Mouse (Mus musculus): ENCODE results near the gene Pramef20. TPM values are rescaled to one million over a fixed set of nuclear protein-coding genes. Genes with fewer than 3 reads are reported as not detected.

Gene Pramef20
- total RNA-seq (2023) = not detected

DNA sequence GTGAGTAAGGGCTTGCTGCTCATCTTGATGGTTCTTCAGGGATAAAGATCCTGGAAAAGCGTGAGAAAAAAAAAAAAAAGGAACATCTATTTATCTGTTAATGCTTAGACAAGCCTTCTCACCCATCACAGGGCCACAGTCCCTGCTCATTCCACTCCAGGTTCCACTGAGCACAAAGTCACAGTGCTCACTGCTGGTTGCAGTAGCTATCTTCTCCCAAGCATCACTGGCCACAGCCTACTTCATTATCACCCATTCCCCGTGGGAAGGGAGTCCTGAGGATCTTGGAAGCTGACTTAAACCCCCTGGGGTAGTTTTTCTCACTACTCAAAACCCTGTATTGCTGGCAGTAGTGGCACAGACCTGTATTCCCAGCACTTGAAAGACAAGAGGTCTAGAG, at the start of gene Pramef20:
Gene Pramef20, minus strand, starts transcription at position 23 of the 400 bp plus-strand sequence.

DNA sequence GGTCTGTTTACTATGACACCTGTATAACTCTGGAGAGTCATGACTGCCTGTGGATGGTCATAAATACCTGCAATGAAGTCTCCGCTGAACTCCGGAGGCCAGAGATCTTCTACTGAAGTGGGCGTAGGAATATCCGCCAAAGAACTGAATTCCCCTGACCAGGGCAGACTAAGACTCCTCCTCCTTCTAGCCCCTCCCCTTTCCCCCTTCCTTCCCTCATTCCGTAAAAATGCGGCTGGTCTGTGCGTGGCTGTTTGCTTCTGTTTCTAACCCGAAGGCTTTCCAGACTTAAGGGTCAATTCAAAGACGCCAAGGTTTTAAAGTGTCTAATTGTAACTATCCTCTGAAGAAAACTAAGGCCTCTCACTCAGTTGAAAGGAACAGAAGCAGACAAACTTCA, 30.6 kb upstream of the Pramef20 start, which contains the start of gene Pramef12:
Gene Pramef12, minus strand, starts transcription at position 175 of the 400 bp plus-strand sequence.

DNA sequence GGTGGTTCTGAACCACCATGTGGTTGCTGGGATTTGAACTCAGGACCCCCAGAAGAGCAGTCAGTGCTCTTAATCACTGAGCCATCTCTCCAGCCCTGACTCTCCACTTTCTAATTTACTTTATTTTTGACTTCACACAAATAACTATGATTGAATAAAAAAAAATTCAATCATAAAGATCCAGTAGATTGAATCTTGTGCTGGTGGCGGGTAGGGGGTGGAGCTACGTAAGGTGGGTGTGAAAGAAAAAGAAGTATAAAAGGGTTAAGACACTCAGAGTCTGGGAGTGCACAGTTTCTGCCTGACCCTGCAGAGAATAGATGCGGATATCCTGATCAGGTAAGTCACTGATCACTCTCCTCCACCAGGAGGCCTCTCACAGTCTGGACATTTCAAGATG, 20.1 kb downstream of the Pramef20 start, which contains the start of gene Gm13119:
Gene Gm13119, plus strand, starts transcription at position 301 of the 400 bp plus-strand sequence.

DNA sequence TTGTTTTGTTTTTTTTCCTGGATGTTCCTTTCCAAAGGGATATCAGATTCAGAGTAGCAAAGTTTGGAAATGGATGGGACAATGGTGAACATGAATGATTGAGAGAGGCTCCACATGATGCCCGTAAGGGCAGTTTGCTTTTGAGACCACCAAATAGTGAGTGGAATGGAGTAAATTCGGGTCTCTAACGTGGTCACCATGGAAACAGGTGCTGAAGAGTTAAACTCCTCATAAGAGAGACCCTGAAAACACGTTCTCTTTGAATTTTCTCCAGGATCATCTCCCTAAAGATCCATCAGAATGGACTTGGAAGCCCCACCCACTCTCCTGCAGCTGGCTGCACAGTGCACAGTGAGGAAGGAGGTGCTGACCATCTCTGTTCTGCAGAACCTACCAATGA, 47.8 kb downstream of the Pramef20 start, which contains the start of gene Gm13128:
Gene Gm13128, plus strand, starts transcription at position 301 of the 400 bp plus-strand sequence.

Other genes starting within 250 kb of the Pramef20 start
- not detected for gene Oog3, start 215.3 kb downstream of the Pramef20 start, total RNA-seq (2023)
- gene Oog2, start 187.2 kb downstream of the Pramef20 start, total RNA-seq (2023) = not detected
- gene C87977, start 164.6 kb downstream of the Pramef20 start, total RNA-seq (2023) = not detected
- gene Pramel5, start 97.4 kb downstream of the Pramef20 start, total RNA-seq (2023) = not detected
- gene Gm13128, start 47.7 kb downstream of the Pramef20 start, total RNA-seq (2023) = not detected
- not detected for gene Gm13119, start 20.0 kb downstream of the Pramef20 start, total RNA-seq (2023)
- gene Pramef12, start 30.5 kb upstream of the Pramef20 start, total RNA-seq (2023) = not detected
- not detected for gene 1700012P22Rik, start 60.8 kb upstream of the Pramef20 start, total RNA-seq (2023)
- gene Gm9944, start 75.4 kb upstream of the Pramef20 start, total RNA-seq (2023) = not detected
- gene Aadacl3, start 85.8 kb upstream of the Pramef20 start, total RNA-seq (2023) = not detected
- not detected for gene 9430007A20Rik, start 141.9 kb upstream of the Pramef20 start, total RNA-seq (2023)
- not detected for gene Gm13124, start 187.2 kb upstream of the Pramef20 start, total RNA-seq (2023)
- not detected for gene Aadacl4, start 235.8 kb upstream of the Pramef20 start, total RNA-seq (2023)